Mouse (Mus musculus): Measurements from ENCODE around the gene Mid1.
"Not testable (repeated sequence)": the region's sequence is repeated elsewhere in the genome, so short reads cannot be mapped to it uniquely, and the experiment has no call there.

Mid1 gene

DNA sequence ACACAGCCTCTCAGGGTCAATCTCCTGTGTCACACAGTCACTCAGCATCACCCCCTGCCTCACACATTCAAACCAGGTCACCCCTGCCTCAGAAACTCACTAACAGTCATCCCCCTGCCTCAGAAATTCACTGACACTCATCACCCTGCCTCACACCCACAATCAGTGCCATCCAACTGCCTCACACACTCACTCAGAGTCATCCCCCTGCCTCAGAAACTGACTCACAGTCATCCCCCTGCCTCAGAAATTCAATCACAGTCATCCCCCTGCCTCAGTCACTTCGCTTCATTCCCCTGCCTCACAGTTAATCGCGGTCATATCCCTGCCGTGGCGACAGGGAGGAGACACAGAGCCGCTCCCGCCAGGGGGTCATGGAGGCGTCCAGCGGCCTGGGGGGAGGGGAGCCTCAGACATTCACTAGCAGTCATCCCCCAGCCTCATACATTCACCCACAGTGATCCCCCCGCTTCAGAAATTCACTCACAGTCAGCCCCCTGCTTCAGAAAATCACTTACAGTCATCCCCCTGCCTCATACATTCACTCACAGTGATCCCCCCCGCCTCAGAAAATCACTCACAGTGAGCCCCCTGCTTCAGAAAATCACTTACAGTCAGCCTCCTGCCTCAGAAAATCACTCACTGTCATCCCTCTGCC, 314.4 kb downstream of the Mid1 start:
- not testable (repeated sequence) for DNase-seq (ENCODE audit: low read depth, low spot score)

DNA sequence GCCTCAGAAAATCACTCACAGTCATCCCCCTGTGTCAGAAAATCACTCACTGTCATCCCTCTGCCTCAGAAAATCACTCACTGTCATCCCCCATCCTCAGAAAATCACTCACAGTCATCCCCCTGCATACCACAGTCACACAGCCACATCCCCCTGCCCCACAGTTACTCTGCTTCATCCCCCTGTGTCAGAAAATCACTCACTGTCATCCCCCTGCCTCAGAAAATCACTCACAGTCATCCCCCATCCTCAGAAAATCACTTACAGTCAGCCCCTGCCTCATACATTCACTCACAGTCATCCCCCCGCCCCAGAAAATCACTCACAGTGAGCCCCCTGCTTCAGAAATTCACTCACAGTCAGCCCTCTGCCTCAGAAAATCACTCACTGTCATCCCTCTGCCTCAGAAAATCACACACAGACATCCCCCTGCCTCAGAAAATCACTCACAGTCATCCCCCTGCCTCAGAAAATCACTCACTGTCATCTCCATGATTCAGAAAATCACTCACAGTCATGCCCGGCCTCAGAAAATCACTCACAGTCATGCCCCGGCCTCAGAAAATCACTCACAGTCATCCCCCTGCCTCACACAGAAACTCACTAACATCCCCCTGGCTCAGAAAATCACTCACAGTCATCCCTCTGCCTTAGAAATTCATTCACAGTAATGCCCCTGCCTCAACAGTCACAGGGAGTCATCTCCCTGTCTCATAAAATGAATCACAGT, 315.1 kb downstream of the Mid1 start:
- not testable (repeated sequence) for DNase-seq (ENCODE audit: low read depth, low spot score)

DNA sequence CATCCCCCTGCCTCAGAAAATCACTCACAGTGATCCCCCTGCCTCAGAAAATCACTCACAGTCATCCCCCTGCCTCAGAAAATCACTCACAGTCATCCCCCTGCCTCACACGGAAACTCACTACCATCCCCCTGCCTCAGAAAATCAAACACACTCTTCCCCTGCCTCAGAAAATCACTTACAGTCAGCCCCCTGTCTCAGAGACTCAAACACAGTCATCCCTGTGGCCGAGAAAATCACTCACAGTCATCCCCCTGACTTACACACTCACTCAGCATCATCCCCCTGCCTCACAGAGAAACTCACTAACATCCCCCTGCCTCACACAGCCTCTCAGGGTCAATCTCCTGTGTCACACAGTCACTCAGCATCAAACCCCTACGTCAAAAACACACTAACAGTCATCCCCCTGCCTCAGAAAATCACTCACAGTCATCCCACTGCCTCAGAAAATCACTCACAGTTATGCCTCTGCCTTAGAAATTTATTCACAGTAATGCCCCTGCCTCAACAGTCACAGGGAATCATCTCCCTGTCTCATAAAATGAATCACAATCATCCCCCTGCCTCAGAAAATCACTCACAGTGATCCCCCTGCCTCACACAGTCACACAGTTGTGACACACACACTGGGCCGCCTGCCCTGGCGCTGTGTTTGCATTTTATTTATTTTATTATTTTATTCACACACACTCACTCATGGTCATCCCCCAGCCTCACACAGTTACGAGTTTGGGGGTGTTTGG, 315.8 kb downstream of the Mid1 start:
- DNase-seq (ENCODE audit: low read depth, low spot score): not testable (repeated sequence)

DNA sequence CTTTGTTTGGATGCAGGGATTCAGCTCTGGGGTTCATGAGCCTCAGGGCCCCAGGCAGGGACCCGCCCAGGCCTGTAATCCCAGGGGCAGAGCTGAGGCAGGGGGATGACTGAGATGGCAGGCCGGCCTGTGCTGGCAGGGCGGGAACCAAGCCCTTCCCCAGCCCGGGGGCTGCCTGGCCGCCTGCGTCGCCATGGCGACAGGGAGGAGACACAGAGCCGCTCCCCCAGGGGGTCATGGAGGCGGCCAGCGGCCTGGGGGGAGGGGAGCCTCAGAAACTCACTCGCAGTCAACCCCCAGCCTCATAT, 316.3 kb downstream of the Mid1 start:
- not testable (repeated sequence) for DNase-seq (ENCODE audit: low read depth, low spot score)

DNA sequence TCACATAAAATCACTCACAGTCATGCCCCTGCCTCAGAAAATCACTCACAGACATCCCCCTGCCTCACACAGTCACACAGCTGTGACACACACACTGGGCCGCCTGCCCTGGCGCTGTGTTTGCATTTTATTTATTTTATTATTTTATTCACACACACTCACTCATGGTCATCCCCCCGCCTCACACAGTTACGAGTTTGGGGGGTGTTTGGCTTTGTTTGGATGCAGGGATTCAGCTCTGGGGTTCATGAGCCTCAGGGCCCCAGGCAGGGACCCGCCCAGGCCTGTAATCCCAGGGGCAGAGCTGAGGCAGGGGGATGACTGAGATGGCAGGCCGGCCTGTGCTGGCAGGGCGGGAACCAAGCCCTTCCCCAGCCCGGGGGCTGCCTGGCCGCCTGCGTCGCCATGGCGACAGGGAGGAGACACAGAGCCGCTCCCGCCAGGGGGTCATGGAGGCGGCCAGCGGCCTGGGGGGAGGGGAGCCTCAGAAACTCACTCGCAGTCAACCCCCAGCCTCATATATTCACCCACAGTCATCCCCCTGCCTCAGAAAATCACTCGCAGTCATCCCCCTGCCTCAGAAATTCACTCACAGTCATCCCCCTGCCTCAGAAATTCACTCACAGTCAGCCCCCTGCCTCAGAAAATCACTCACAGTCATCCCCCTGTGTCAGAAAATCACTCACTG, 317.7 kb downstream of the Mid1 start:
- not testable (repeated sequence) for DNase-seq (ENCODE audit: low read depth, low spot score)

DNA sequence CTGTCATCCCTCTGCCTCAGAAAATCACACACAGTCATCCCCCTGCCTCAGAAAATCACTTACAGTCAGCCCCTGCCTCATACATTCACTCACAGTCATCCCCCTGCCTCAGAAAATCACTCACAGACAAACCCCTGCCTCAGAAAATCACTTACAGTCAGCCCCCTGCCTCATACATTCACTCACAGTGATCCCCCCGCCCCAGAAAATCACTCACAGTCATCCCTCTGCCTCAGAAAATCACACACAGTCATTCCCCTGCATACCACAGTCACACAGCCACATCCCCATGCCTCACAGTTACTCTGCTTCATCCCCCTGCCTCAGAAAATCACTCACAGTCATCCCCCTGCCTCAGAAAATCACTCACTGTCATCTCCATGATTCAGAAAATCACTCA, 318.5 kb downstream of the Mid1 start:
- not testable (repeated sequence) for DNase-seq (ENCODE audit: low read depth, low spot score)

DNA sequence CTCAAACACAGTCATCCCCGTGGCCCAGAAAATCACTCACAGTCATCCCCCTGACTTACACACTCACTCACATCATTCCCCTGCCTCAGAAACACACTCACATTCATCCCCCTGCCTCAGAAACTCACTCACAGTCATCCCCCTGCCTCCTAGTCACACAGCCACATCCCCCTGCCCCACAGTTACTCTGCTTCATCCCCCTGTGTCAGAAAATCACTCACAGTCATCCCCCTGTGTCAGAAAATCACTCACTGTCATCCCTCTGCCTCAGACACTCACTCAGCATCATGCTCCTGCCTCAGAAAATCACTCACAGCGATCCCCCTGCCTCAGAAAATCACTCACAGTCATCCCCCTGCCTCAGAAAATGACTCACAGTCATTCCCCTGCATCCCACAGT, 319.2 kb downstream of the Mid1 start:
- DNase-seq (ENCODE audit: low read depth, low spot score): not testable (repeated sequence)

DNA sequence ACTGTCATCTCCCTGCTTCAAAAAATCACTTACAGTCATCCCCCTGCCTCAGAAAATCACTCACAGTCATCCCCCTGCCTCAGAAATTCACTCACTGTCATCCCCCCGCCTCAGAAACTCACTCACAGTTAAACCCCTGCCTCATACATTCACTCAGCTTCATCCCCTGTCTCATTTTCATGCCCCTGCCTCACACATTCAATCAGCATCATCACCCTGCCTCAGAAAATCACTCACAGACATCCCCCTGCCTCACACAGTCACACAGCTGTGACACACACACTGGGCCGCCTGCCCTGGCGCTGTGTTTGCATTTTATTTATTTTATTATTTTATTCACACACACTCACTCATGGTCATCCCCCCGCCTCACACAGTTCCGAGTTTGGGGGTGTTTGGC, 319.8 kb downstream of the Mid1 start:
- not testable (repeated sequence) for DNase-seq (ENCODE audit: low read depth, low spot score)

DNA sequence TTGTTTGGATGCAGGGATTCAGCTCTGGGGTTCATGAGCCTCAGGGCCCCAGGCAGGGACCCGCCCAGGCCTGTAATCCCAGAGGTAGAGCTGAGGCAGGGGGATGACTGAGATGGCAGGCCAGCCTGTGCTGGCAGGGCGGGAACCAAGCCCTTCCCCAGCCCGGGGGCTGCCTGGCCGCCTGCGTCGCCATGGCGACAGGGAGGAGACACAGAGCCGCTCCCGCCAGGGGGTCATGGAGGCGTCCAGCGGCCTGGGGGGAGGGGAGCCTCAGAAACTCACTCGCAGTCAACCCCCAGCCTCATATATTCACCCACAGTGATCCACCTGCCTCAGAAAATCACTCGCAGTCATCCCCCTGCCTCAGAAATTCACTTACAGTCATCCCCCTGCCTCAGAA, 320.2 kb downstream of the Mid1 start:
- not testable (repeated sequence) for DNase-seq (ENCODE audit: low read depth, low spot score)

DNA sequence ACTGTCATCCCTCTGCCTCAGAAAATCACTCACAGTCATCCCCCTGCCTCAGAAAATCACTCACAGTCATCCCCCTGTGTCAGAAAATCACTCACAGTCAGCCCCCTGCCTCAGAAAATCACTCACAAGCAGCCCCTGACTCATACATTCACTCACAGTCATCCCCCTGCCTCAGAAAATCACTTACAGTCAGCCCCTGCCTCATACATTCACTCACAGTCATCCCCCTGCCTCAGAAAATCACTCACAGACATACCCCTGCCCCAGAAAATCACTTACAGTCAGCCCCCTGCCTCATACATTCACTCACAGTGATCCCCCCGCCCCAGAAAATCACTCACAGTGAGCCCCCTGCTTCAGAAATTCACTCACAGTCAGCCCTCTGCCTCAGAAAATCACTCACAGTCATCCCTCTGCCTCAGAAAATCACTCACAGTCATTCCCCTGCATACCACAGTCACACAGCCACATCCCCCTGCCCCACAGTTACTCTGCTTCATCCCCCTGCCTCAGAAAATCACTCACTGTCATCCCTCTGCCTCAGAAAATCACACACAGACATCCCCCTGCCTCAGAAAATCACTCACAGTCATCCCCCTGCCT, 320.8 kb downstream of the Mid1 start:
- not testable (repeated sequence) for DNase-seq (ENCODE audit: low read depth, low spot score)

DNA sequence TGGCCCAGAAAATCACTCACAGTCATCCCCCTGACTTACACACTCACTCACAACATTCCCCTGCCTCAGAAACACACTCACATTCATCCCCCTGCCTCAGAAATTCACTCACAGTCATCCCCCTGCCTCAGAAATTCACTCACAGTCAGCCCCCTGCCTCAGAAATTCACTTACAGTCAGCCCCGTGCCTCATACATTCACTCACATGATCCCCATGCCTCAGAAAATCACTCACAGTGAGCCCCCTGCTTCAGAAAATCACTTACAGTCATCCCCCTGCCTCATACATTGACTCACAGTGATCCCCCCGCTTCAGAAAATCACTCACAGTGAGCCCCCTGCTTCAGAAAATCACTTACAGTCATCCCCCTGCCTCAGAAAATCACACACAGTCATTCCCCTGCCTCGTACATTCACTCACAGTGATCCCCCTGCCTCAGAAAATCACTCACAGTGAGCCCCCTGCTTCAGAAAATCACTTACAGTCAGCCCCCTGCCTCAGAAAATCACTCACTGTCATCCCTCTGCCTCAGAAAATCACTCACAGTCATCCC, 321.8 kb downstream of the Mid1 start:
- not testable (repeated sequence) for DNase-seq (ENCODE audit: low read depth, low spot score)

DNA sequence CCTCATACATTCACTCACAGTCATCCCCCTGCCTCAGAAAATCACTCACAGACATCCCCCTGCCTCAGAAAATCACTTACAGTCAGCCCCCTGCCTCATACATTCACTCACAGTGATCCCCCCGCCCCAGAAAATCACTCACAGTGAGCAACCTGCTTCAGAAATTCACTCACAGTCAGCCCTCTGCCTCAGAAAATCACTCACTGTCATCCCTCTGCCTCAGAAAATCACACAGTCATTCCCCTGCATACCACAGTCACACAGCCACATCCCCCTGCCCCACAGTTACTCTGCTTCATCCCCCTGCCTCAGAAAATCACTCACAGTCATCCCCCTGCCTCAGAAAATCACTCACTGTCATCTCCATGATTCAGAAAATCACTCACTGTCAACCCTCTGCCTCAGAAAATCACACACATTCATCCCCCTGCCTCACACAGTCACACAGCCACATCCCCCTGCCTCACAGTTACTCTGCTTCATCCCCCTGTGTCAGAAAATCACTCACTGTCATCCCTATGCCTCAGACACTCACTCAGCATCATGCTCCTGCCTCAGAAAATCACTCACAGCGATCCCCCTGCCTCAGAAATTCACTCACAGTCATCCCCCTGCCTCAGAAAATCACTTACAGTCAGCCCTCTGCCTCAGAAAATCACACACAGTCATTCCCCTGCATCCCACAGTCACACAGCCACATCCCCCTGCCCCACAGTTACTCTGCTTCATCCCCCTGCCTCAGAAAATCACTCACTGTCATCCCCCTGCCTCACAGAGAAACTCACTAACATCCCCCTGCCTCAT, 322.6 kb downstream of the Mid1 start:
- DNase-seq (ENCODE audit: low read depth, low spot score): not testable (repeated sequence)

DNA sequence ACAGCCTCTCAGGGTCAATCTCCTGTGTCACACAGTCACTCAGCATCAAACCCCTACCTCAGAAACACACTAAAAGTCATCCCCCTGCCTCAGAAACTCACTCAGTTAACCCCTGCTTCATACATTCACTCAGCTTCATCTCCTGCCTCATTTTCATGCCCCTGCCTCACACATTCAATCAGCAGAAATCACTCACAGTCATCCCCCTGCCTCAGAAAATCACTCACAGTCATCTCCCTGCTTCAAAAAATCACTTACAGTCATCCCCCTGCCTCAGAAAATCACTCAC, 323.1 kb downstream of the Mid1 start:
- not testable (repeated sequence) for DNase-seq (ENCODE audit: low read depth, low spot score)

DNA sequence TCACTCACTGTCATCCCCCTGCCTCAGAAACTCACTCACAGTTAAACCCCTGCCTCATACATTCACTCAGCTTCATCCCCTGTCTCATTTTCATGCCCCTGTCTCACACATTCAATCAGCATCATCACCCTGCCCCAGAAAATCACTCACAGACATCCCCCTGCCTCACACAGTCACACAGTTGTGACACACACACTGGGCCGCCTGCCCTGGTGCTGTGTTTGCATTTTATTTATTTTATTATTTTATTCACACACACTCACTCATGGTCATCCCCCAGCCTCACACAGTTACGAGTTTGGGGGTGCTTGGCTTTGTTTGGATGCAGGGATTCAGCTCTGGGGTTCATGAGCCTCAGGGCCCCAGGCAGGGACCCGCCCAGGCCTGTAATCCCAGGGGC, 323.6 kb downstream of the Mid1 start:
- not testable (repeated sequence) for DNase-seq (ENCODE audit: low read depth, low spot score)

DNA sequence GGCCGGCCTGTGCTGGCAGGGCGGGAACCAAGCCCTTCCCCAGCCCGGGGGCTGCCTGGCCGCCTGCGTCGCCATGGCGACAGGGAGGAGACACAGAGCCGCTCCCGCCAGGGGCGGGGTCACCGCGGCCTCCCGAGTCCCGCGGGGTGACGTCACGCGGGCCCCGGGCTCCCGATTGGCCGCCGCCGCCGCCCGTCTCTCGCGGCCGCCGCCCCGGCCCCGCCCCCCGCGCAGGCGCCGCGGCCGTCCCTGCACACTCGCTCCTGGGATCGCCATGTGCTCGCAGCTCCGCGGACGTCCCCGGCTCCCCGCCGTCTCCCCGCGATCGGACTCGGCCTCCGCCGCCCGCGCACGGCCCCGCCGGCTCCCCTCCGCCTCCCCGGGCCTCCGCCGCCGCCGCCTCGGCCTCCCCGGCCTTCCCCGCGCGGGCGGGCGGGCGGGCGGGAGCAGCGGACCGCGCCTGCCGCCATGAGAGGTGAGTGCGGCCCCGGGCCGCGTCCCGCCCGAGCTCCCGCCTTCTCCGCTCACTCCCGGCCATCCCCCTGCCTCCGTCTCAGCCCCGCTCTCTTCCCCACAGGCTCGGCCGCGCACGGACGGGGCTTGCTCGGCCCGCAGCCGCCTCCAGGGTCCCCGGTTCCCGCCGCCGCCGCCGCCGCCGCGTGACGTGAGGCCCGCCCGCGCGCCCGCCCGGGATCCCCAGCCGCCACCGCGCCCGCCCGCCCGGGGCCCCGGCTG, 324.2 kb downstream of the Mid1 start, which contains the start of gene Gm21887:
TSS of gene Gm21887 (plus strand) at position 644 of the 735 bp plus-strand sequence.
- peak; percentile 100 for DNase-seq (ENCODE audit: low read depth, low spot score)

DNA sequence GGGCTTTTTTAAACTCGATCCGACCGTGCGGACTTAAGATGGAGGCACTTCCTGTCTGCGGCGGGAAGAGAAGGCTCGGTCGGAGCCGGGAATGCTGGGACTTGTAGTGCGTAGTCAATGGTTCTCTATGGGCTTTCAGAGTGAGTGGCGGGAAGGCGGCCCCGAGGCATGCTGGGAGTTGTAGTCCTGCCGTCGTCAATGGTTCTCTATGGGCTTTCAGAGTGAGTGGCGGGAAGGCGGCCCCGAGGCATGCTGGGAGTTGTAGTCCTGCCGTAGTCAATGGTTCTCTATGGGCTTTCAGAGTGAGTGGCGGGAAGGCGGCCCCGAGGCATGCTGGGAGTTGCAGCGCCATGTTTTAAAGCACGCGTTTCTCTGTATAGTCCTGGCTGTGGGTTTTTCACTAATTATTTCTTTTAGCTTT, 324.8 kb downstream of the Mid1 start:
- peak; percentile 100 for DNase-seq (ENCODE audit: low read depth, low spot score)

DNA sequence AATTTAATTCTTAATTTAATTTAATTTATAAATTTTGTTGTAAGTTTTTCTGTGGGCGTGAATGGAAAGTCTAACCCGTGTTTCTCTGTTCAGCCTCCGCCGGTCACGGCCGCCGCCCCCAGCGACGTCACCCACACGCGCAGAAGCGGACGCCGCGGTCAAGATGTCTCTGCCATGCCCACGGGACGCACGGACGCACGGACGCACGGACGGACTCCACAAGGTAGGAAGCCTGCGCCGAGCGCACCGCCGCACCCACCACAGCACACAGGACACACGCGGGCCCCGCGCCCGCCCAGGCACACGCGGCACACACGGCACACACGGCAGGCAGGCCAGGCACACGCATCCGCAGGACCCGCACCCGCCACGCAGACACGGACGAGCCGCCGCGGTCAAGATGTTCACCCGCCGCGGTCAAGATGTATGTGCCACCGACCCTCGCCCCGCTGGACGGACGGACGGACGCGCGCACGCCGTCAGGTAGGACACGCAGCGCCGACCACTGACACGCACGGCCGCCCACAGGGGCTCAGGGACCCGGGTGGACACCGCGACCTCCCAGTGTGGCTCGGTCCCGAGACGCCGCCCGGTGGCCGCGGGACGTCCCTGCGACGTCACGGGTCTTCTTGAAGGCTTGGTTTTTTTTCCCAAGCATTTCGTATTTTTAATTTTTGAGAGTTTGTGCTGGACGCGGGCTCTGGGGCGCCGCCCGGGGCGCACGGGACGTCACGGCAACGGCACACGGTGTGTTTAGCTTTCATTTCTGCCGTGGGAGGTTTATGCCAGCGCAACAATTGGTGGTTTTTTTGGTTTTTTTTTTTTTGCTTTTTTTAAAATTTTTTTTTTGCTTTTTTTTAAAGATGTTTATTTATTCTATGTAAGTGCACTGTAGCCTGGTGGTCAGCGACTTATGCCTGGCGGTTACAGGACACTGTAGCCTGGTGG, 325.9 kb downstream of the Mid1 start:
- peak; percentile 88 for DNase-seq (ENCODE audit: low read depth, low spot score)

DNA sequence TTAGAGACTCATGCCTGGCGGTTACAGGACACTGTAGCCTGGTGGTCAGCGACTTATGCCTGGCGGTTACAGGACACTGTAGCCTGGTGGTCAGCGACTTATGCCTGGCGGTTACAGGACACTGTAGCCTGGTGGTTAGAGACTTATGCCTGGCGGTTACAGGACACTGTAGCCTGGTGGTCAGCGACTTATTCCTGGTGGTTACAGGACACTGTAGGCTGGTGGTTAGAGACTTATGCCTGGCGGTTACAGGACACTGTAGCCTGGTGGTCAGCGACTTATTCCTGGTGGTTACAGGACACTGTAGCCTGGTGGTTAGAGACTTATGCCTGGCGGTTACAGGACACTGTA, 326.5 kb downstream of the Mid1 start:
- DNase-seq (ENCODE audit: low read depth, low spot score): not testable (repeated sequence)

DNA sequence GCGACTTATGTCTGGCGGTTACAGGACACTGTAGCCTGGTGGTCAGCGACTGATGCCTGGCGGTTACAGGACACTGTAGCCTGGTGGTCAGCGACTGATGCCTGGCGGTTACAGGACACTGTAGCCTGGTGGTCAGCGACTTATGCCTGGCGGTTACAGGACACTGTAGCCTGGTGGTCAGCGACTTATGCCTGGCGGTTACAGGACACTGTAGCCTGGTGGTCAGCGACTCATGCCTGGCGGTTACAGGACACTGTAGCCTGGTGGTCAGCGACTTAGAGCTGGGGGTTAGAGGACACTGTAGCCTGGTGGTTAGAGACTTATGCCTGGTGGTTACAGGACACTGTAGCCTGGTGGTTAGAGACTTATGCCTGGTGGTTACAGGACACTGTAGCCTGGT, 328.4 kb downstream of the Mid1 start:
- not testable (repeated sequence) for DNase-seq (ENCODE audit: low read depth, low spot score)

Measured in forelimb bud, embryonic 11.5 days (tissue).